Mouse (Mus musculus) C2C12 (cell line): Measurements from ENCODE around the gene Zfp457.
"Not testable (repeated sequence)": the region's sequence is repeated elsewhere in the genome, so short reads cannot be mapped to it uniquely, and the experiment has no call there.

ENCODE experiments used
- CEBPB ChIP-seq: IDR thresholded peaks from one replicate; pipeline ENCODE4 v1.6.1; 2011; ENCODE audit warnings: low read depth, mild to moderate bottlenecking, control low read depth, moderate library complexity
- CTCF ChIP-seq: IDR thresholded peaks from one replicate; pipeline ENCODE4 v1.5.1; 2011; ENCODE audit not compliant: control insufficient read depth, insufficient read depth, insufficient read length
- MYOD1 ChIP-seq: IDR thresholded peaks from one replicate; pipeline ENCODE4 v1.6.1; 2011; ENCODE audit warnings: low read depth; ENCODE audit not compliant: control insufficient read depth, insufficient read length
- MYOG ChIP-seq: IDR thresholded peaks from one replicate; pipeline ENCODE4 v1.6.1; 2011; ENCODE audit not compliant: control insufficient read depth, insufficient read length; ENCODE audit errors: extremely low read depth
- USF1 ChIP-seq: IDR thresholded peaks from one replicate; pipeline ENCODE4 v1.6.1; 2011; ENCODE audit warnings: low read depth, mild to moderate bottlenecking, control low read depth, moderate library complexity

- TF ChIP-seq CTCF, MYOG, USF1, CEBPB, MYOD1: not testable (repeated sequence)
These were observed 36.8 kb downstream of the Zfp457 start for GRCm38 (mm10) chr13:67269383-67270065.
